Mouse (Mus musculus) embryonic fibroblast, embryonic 13.5 days (primary cell): Measurements from ENCODE around the gene Ankrd9.

Experiments
- CTCF ChIP-seq: IDR thresholded peaks from 2 replicates; pipeline ENCODE4 v1.5.1; 2011; ENCODE audit warnings: mild to moderate bottlenecking, control low read depth, low read length, moderate library complexity, borderline replicate concordance; ENCODE audit not compliant: insufficient read depth
- POLR2A ChIP-seq: IDR thresholded peaks from 2 replicates; pipeline ENCODE4 v1.6.1; 2011; ENCODE audit warnings: low read depth, mild to moderate bottlenecking, control low read depth, low read length, moderate library complexity

DNA sequence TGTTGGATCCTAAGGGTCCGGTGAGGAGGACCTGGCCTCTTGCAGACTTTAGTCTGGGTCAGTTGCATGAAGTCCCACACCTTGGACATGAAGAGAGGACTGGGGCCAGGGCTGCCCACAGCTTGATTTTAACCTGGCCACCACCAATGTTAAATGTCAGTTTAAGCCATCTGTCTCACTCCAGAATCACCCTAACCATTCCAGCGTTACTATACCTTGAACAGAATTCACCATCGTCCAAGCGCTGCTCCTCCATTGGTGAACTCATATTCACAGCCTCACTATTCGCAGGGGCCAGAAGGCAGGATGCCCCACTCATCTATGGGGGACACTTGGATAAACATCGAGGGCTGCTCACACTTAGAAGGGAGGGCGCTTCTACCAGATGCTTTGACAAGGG, 22.1 kb upstream of the Ankrd9 start:
- TF ChIP-seq POLR2A (no peak), CTCF (no peak)
